Mouse (Mus musculus) ovary, adult 10 weeks (tissue): ENCODE data around the gene Csn3. TPM values are rescaled to one million over a fixed set of nuclear protein-coding genes. Genes with fewer than 3 reads are reported as not detected.

Experiments used
- polyA plus RNA-seq: library from polyadenylated mRNA; stranded (reverse); fragments of 350-450 nt; fragmentation: Illumina TruSeq; extraction: RNeasy Lipid Tissue Mini Kit (QIAGEN cat#74804); gene quantifications from one replicate; pipeline ENCODE4 v1.2.3, GENCODE M21; 2014

The Csn3 gene
- polyA plus RNA-seq = not detected

DNA sequence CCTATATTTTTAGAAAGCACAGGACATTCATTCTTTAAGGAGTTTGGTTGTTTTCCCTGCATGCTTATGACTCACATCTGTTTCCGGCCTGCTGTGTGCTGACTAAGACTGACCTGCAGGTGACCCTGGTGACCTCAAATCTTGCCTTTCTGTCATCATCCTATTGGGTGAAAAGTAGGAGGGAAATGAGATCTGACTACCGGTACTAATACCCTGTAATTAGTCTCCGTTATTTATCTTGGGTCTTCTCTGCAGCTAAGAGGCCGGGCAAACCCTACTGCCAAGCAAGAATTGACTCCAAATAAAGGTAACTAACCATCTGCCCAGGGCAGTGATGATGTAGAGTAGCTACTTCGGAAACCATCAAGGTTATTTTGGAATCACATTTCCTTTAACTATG lies at the start of gene Csn3:
Csn3 (plus strand) TSS at position 208 of the 400 bp plus-strand sequence.

DNA sequence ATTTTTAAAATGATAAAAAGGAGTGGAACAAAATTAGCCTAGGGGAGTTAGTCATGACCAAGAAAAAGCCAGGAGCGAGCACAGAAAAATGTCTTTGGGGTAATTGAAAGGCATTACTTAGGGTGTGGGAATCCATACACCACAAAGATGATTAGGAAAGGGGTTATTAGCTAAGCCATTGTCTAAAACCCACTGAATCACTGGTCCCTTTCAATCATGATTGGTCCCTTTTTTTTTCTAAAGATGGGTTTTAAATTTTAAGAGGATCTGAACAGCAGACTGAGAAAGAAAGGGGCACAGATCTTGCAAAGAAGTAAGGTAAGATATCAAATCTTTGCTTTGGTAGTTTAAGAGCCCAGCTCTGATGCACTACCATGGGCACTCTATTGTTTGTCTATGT lies 40.6 kb upstream of the Csn3 start, which contains the start of gene Odam:
Odam (plus strand) TSS at position 301 of the 400 bp plus-strand sequence.

DNA sequence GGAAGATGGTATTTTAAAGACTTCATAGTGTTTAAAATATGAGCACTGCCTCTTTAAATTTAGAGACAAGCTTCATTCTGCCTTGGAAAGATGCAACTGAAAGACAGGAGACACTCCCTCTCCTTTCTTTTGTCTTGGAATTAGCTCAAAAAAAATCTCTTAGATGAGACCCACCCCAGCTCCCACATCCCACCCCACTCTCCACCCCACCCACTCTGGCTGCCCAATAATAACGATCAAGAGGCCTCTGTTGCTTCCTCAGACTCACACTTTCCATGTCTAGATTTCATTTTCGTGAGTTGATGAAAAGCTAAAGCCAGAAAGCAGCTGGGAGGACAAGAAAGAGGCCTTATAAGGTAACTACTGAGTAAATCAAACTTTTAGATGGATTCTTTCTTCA lies 43.8 kb downstream of the Csn3 start, which contains the start of the genes 2310003L06Rik and Gm28434:
2310003L06Rik (plus strand) TSS at position 259 of the 400 bp plus-strand sequence.
Gm28434 (plus strand) TSS at position 317 of the 400 bp plus-strand sequence.

DNA sequence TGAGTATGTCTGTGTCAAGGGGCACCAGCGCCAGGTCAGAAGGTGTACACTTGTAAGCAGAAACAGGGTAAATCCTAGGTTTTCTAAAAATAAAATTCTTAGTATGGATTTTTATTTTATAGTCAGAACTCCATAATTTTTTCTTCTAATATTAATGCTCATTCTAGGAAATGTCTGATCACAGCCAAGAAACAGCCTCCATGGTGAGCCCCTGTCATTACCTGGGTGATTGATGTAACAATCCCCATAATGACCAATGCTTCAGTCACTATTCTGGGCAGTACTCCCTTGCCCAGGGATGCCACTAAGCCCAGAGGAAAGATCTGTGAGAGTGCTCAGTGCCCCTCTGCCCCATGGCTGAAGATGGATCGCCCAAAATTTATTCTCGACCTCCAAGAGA lies 53.8 kb downstream of the Csn3 start, which contains the start of gene Cabs1:
Cabs1 (plus strand) TSS at position 301 of the 400 bp plus-strand sequence.

Other genes with a start within 250 kb of the Csn3 start
- gene Csn2, start 225.9 kb upstream of the Csn3 start, polyA plus RNA-seq = not detected
- gene Csn1s2a, start 151.0 kb upstream of the Csn3 start, polyA plus RNA-seq = not detected
- not detected for gene Csn1s2b, start 117.5 kb upstream of the Csn3 start, polyA plus RNA-seq
- not detected for gene Prr27, start 99.9 kb upstream of the Csn3 start, polyA plus RNA-seq
- not detected for gene Odam, start 40.5 kb upstream of the Csn3 start, polyA plus RNA-seq
- gene 2310003L06Rik, start 43.9 kb downstream of the Csn3 start, polyA plus RNA-seq = 0.57 TPM
- gene Gm28434, start 43.9 kb downstream of the Csn3 start, polyA plus RNA-seq = not detected
- not detected for gene Cabs1, start 53.9 kb downstream of the Csn3 start, polyA plus RNA-seq
- gene Smr3a, start 77.0 kb downstream of the Csn3 start, polyA plus RNA-seq = not detected
- gene Smr2, start 161.0 kb downstream of the Csn3 start, polyA plus RNA-seq = not detected
- not detected for gene Gm11116, start 186.0 kb downstream of the Csn3 start, polyA plus RNA-seq
- gene Gm11115, start 228.5 kb downstream of the Csn3 start, polyA plus RNA-seq = not detected